Mouse (Mus musculus): ENCODE results near the gene Tbl1x. TPM values are rescaled to one million over a fixed set of nuclear protein-coding genes. Genes with fewer than 3 reads are reported as not detected.

The Tbl1x gene
- polyA plus RNA-seq, 1 experiment, result 1.6 TPM

GRCm38 (mm10) chrX:77617368-77618144 is 106.7 kb downstream of the Tbl1x start:
- H3K4me1 ChIP-seq, result peaks cover 1% of the 10 kb centered on the region
- H3K36me3 ChIP-seq (replicated peaks; ENCODE audit: low read length), result no peaks in the 10 kb centered on the region
- H3K9me3 ChIP-seq, result no peaks in the 10 kb centered on the region
- TF ChIP-seq GATA1 (IDR thresholded peaks at IDR 0.05; ENCODE audit: borderline replicate concordance, low read length) (no peak), FLI1 (IDR thresholded peaks at IDR 0.05; ENCODE audit: low read length) (no peak)
- peaks cover 1% of the 10 kb centered on the region for H3K27me3 ChIP-seq (replicated peaks)
- no peak overlapping the region for H3K4me3 ChIP-seq (replicated peaks)

DNA sequence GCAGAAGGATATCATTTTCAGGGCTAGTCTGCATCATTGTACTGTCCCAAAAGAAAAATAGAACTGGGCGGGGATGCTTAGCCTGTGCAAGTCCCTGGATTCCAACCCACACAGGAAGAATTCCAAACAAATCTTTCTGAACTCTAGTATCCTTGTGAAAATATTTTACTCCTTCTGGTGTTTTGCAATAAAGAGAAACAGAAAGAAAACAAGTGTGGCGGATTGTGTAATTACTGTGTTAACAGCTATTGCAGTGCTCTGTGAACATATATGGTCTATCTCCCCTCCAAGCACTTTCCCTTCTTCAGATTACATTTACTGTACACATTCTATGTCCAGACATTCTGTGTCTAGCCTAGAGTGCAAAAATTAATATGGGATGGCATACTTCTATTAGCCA is 119.6 kb downstream of the Tbl1x start:
- Histone ChIP-seq H3K36me3 (replicated peaks; ENCODE audit: low read length) (peaks cover 11% of the 10 kb centered on the region), H3K27me3 (replicated peaks) (peaks cover 4% of the 10 kb centered on the region), H3K4me3 (replicated peaks) (no peak overlapping the region), H3K4me1 (0 out of 2 replicates have a peak, but pooled peaks cover 3% of the 10 kb centered on the region), H3K9me3 (no peaks in the 10 kb centered on the region)
- no peak for TF ChIP-seq FLI1 (IDR thresholded peaks at IDR 0.05; ENCODE audit: low read length)
- no peak for TF ChIP-seq GATA1 (IDR thresholded peaks at IDR 0.05; ENCODE audit: borderline replicate concordance, low read length)

DNA sequence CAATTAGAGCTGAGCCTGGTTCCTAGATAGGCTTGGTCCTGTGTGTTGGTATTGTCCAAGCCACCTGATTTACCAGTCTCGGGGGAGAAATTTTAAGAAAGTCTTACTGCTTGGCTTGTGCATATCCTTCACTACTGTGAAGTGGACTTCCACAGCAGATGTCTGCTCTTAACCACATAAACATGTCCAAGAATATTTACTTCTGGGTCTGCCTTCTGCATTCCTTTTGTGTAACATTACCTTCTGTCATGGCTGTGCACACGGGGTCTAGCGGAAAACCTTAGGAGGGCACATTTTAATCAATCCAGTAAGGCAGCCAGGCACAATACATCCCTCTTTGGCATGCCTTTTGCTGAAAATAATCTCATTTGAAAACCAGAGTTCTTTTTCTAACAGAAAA is 125.7 kb downstream of the Tbl1x start:
- Histone ChIP-seq H3K36me3 (replicated peaks; ENCODE audit: low read length) (peaks cover 22% of the 10 kb centered on the region), H3K4me1 (peaks cover 5% of the 10 kb centered on the region; the same call in 1 of the 2 replicates), H3K27me3 (replicated peaks) (no peaks in the 10 kb centered on the region), H3K9me3 (no peaks in the 10 kb centered on the region), H3K4me3 (replicated peaks) (no peak overlapping the region)
- TF ChIP-seq FLI1 (IDR thresholded peaks at IDR 0.05; ENCODE audit: low read length) (no peak), GATA1 (IDR thresholded peaks at IDR 0.05; ENCODE audit: borderline replicate concordance, low read length) (no peak)

DNA sequence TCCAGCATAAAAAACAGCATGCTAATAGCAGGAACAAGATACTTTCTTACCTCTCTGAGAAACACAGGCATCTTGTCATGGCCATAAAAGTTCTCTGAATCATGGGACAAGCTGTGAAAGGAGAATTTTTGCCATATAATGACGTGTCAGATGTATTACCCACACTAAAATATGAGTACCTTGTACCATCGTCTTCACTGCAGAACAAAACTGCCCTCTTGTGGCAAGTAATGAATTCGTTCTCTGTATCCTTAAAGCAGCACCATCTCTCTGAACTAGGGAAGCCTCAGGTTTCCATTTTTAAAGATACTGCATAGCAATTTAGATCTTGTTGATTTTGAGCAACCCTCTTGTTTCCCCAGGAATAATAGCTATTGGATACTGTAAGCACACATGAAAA is 127.3 kb downstream of the Tbl1x start:
- no peak for TF ChIP-seq FLI1 (IDR thresholded peaks at IDR 0.05; ENCODE audit: low read length)
- no peak for TF ChIP-seq GATA1 (IDR thresholded peaks at IDR 0.05; ENCODE audit: borderline replicate concordance, low read length)
- Histone ChIP-seq H3K9me3 (no peaks in the 10 kb centered on the region), H3K36me3 (replicated peaks; ENCODE audit: low read length) (peaks cover 32% of the 10 kb centered on the region), H3K4me1 (peaks cover 5% of the 10 kb centered on the region; the same call in 1 of the 2 replicates), H3K4me3 (replicated peaks) (no peak overlapping the region), H3K27me3 (replicated peaks) (no peaks in the 10 kb centered on the region)

- TF ChIP-seq GATA1 (IDR thresholded peaks at IDR 0.05; ENCODE audit: borderline replicate concordance, low read length) (no peak), FLI1 (IDR thresholded peaks at IDR 0.05; ENCODE audit: low read length) (no peak)
- peaks cover 5% of the 10 kb centered on the region; the same call in 1 of the 2 replicates for H3K4me1 ChIP-seq
- peaks cover 4% of the 10 kb centered on the region for H3K27me3 ChIP-seq (replicated peaks)
- H3K36me3 ChIP-seq (replicated peaks; ENCODE audit: low read length), result peaks cover 39% of the 10 kb centered on the region
- no peak overlapping the region for H3K4me3 ChIP-seq (replicated peaks)
- H3K9me3 ChIP-seq, result no peaks in the 10 kb centered on the region
Observed at GRCm38 (mm10) chrX:77640301-77640700, 129.5 kb downstream of the Tbl1x start.

GRCm38 (mm10) chrX:77646164-77646563 is 135.4 kb downstream of the Tbl1x start:
- Histone ChIP-seq H3K4me3 (replicated peaks) (no peak overlapping the region), H3K4me1 (peaks cover 1% of the 10 kb centered on the region; the same call in 1 of the 2 replicates), H3K9me3 (no peaks in the 10 kb centered on the region), H3K27me3 (replicated peaks) (peaks cover 24% of the 10 kb centered on the region), H3K36me3 (replicated peaks; ENCODE audit: low read length) (peaks cover 86% of the 10 kb centered on the region)
- no peak for TF ChIP-seq FLI1 (IDR thresholded peaks at IDR 0.05; ENCODE audit: low read length)
- no peak for TF ChIP-seq GATA1 (IDR thresholded peaks at IDR 0.05; ENCODE audit: borderline replicate concordance, low read length)

DNA sequence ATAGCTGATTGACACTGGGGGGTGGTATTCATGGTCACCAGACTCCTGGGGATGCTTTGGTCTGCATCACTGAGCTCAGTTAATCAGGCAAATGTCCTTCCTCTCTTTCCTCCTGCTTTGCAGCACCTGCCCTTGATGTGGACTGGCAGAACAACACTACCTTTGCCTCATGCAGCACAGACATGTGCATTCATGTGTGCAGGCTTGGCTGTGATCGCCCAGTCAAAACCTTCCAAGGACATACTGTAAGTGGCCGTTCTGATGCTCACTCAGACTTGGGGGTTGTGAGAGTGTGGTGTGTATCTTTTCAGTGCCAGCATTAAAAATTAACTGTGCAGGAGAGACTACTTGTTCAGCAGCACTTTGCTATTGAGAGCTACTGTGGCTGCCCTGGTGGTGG is 139.4 kb downstream of the Tbl1x start:
- peaks cover 24% of the 10 kb centered on the region for H3K27me3 ChIP-seq (replicated peaks)
- H3K4me1 ChIP-seq, result peaks cover 5% of the 10 kb centered on the region; the same call in 1 of the 2 replicates
- no peaks in the 10 kb centered on the region for H3K9me3 ChIP-seq
- H3K36me3 ChIP-seq (replicated peaks; ENCODE audit: low read length), result peaks cover 98% of the 10 kb centered on the region
- TF ChIP-seq GATA1 (IDR thresholded peaks at IDR 0.05; ENCODE audit: borderline replicate concordance, low read length) (no peak), FLI1 (IDR thresholded peaks at IDR 0.05; ENCODE audit: low read length) (no peak)
- no peak overlapping the region for H3K4me3 ChIP-seq (replicated peaks)

GRCm38 (mm10) chrX:77662030-77662429 is 151.2 kb downstream of the Tbl1x start:
- Histone ChIP-seq H3K9me3 (peaks cover 8% of the 10 kb centered on the region), H3K4me1 (no peaks in the 10 kb centered on the region), H3K4me3 (replicated peaks) (no peak overlapping the region), H3K27me3 (replicated peaks) (peaks cover 18% of the 10 kb centered on the region), H3K36me3 (replicated peaks; ENCODE audit: low read length) (peaks cover 50% of the 10 kb centered on the region)
- TF ChIP-seq FLI1 (IDR thresholded peaks at IDR 0.05; ENCODE audit: low read length) (no peak), GATA1 (IDR thresholded peaks at IDR 0.05; ENCODE audit: borderline replicate concordance, low read length) (no peak)

- Histone ChIP-seq H3K27me3 (replicated peaks) (peaks cover 18% of the 10 kb centered on the region), H3K4me3 (replicated peaks) (no peak overlapping the region), H3K9me3 (peaks cover 8% of the 10 kb centered on the region), H3K4me1 (no peaks in the 10 kb centered on the region), H3K36me3 (replicated peaks; ENCODE audit: low read length) (peaks cover 40% of the 10 kb centered on the region)
- TF ChIP-seq FLI1 (IDR thresholded peaks at IDR 0.05; ENCODE audit: low read length) (no peak), GATA1 (IDR thresholded peaks at IDR 0.05; ENCODE audit: borderline replicate concordance, low read length) (no peak)
Observed at GRCm38 (mm10) chrX:77663276-77663675, 152.5 kb downstream of the Tbl1x start.

DNA sequence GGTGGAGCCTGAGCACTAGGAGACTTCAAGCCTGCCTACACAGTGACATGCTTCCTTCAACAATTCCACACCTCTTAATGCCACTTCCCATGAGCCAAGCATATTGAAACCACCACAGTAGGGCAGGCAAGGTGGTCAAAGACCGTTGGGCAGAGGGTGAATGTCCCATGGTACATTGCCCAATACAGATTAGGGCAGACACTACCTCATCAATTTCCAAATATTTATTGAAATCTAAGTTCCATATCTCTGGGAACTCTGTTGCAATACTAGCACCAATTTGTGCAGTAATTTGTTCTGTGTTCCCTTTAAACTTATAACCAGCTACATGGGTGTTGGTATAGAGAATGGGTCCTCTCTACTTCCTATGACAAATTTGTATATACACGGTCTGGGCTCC is 154.2 kb downstream of the Tbl1x start:
- peaks cover 18% of the 10 kb centered on the region for H3K27me3 ChIP-seq (replicated peaks)
- H3K9me3 ChIP-seq, result peaks cover 8% of the 10 kb centered on the region
- peaks cover 22% of the 10 kb centered on the region for H3K36me3 ChIP-seq (replicated peaks; ENCODE audit: low read length)
- no peaks in the 10 kb centered on the region for H3K4me1 ChIP-seq
- TF ChIP-seq GATA1 (IDR thresholded peaks at IDR 0.05; ENCODE audit: borderline replicate concordance, low read length) (no peak), FLI1 (IDR thresholded peaks at IDR 0.05; ENCODE audit: low read length) (no peak)
- no peak overlapping the region for H3K4me3 ChIP-seq (replicated peaks)
